Mouse (Mus musculus) limb, embryonic 14.5 days (tissue): Measurements from ENCODE around the gene Gpatch2l. TPM values are rescaled to one million over a fixed set of nuclear protein-coding genes. Genes with fewer than 3 reads are reported as not detected.

Experiments
- ATAC-seq: fragments of 200-750 bp; cut with Nextera tagmentation; 2 replicates; pipeline ENCODE4 v1.8.0; 2017; ENCODE audit warnings: low read depth, moderate number of reproducible peaks, moderate TSS enrichment; ENCODE audit not compliant: low FRiP score
- DNase-seq: peaks from one replicate; pipeline ENCODE4 v3.0.0-alpha.2; 2015; ENCODE audit warnings: low spot score
- H3K27ac ChIP-seq: fragments of 300-500 bp; sonication (generic); replicated peaks from 2 replicates; pipeline ENCODE4 v1.5.1; 2014; ENCODE audit warnings: low read depth, mild to moderate bottlenecking, low read length, moderate library complexity, mixed read lengths
- H3K27me3 ChIP-seq: fragments of 300-500 bp; sonication (generic); 2 replicates; pipeline ENCODE4 v1.6.1; 2014; ENCODE audit warnings: low read length, mixed read lengths; ENCODE audit not compliant: control insufficient read depth, insufficient read depth
- H3K36me3 ChIP-seq: fragments of 300-500 bp; sonication (generic); 2 replicates; pipeline ENCODE4 v1.6.1; 2014; ENCODE audit warnings: mild to moderate bottlenecking, low read length, moderate library complexity, mixed read lengths; ENCODE audit not compliant: control insufficient read depth, insufficient read depth
- H3K4me1 ChIP-seq: fragments of 300-500 bp; sonication (generic); 2 replicates; pipeline ENCODE4 v1.6.1; 2014; ENCODE audit warnings: antibody characterized with exemption, low read length, mixed read lengths; ENCODE audit not compliant: control insufficient read depth, insufficient read depth
- H3K4me2 ChIP-seq: fragments of 300-500 bp; sonication (generic); replicated peaks from 2 replicates; pipeline ENCODE4 v1.6.1; 2014; ENCODE audit warnings: low read depth, mild to moderate bottlenecking, low read length, moderate library complexity; ENCODE audit not compliant: severe bottlenecking
- H3K4me3 ChIP-seq: fragments of 300-500 bp; sonication (generic); replicated peaks from 2 replicates; pipeline ENCODE4 v1.5.1; 2014; ENCODE audit warnings: low read length
- H3K9ac ChIP-seq: fragments of 300-500 bp; sonication (generic); 2 replicates; pipeline ENCODE4 v1.6.1; 2014; ENCODE audit warnings: mild to moderate bottlenecking, low read depth, low read length, moderate library complexity; ENCODE audit not compliant: severe bottlenecking
- H3K9me3 ChIP-seq: fragments of 300-500 bp; sonication (generic); 2 replicates; pipeline ENCODE4 v1.6.1; 2016; ENCODE audit warnings: low read length; ENCODE audit not compliant: control insufficient read depth
- POLR2A ChIP-seq: fragments of 200-500 bp; IDR thresholded peaks from 2 replicates; pipeline ENCODE4 v1.8.0; 2012; ENCODE audit warnings: inconsistent platforms, mild to moderate bottlenecking, moderate library complexity, borderline replicate concordance; ENCODE audit not compliant: insufficient read depth, insufficient read length; ENCODE audit errors: extremely low read depth
- WGBS: fragments of 180-500 bp; shearing (Covaris S2); extraction: QIAGEN DNeasy Blood & Tissue Kit; methylation state at CpG from one replicate; pipeline ENCODE4 v1.1.7; 2014; 5-methylcytosine and 5-hydroxymethylcytosine counted together
- polyA plus RNA-seq, 2 experiments: library from polyadenylated mRNA; depleted of rRNA in 1 of 2; stranded (reverse) in 1 of 2; unstranded in 1 of 2; fragments of >200 nt; fragmentation: Nextera tagmentation in 1 of 2; extraction: Ambion mirVana in 1 of 2; gene quantifications; 2 replicates each; pipeline versions ENCODE4 v1.2.1 to v1.2.3; 2012 to 2014

Gpatch2l gene
- polyA plus RNA-seq, 2 experiments: 15.3 to 16.5 TPM

DNA sequence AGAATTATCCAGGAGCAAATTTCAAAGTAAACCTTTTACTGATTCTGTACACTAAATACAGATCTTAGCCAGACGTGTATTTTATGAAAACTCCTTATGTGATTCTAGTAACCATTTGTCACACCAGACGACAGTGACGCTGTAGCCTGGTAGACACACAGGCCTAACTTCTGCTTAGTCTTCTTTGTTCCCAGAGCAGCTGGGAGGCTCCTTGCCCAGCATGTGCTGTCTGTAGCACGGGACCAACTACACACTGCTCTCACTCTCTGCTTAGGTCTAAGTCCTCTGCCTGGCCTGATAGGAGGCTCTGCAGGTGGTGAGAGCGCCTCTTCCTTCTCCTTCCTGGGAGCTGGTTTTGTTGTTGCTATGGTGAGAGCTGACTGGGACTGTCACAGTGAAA, 35.2 kb downstream of the Gpatch2l start:
- DNase-seq: no peak
- H3K27me3 ChIP-seq: no peaks in the 10 kb centered on the region
- peaks cover 38% of the 10 kb centered on the region for H3K36me3 ChIP-seq
- H3K4me3 ChIP-seq: no peak overlapping the region
- no peak for ATAC-seq
- no peak overlapping the region for H3K4me2 ChIP-seq
- H3K9me3 ChIP-seq: no peaks in the 10 kb centered on the region
- no peak for TF ChIP-seq POLR2A
- no peaks in the 10 kb centered on the region for H3K4me1 ChIP-seq
- no peak overlapping the region for H3K27ac ChIP-seq
- 85% methylated on average over 5 of the region's 5 CpGs for WGBS
- H3K9ac ChIP-seq: no peak overlapping the region

DNA sequence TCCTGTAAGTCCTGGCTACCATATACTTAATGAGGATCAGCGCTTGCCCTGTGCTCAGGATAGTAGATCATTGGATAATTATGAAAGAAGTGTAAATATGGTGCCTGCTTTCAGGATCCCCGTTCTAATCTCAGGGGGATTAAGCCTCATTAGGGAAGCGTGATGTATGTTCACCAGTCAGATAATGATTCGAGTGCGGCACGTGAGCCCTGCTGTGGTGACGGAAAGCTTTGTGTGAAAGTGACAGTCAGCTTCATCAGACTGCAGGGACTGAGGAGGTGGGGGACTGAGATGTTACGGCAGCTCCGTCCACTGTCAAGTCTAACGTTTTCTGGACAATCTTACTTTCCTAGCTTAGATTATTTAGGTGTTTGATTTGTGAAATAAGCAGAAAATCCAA, 38.3 kb downstream of the Gpatch2l start:
- DNase-seq: no peak

DNA sequence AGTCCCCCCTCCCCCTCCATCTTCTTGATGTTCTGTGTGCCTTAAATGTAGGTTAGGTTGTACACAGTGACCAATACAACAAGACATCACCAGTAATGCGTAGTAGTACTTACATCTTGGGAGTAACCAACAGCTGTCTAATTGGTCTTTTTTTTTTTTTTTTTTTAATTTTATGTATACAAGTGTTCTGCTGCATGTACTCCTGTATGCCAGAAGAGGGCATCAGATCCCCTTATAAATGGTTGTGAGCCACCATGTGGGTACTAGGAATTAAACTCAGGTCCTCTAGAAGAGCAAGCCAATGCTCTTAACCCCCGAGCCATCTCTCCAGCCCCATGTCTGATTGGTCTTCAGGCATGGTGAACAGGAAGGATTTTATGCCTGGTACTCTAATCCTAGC, 44.0 kb downstream of the Gpatch2l start:
- 94% methylated on average over 2 of the region's 2 CpGs for WGBS
- no peaks in the 10 kb centered on the region for H3K4me1 ChIP-seq

More for the DNA sequence above, 38.3 kb downstream of the Gpatch2l start:
- H3K4me3 ChIP-seq: no peak overlapping the region
- no peak for ATAC-seq
- no peak overlapping the region for H3K4me2 ChIP-seq
- H3K9me3 ChIP-seq: no peaks in the 10 kb centered on the region
- peaks cover 48% of the 10 kb centered on the region for H3K36me3 ChIP-seq
- no peaks in the 10 kb centered on the region for H3K4me1 ChIP-seq
- WGBS: 82% methylated on average over 10 of the region's 10 CpGs
- H3K27ac ChIP-seq: no peak overlapping the region
- H3K27me3 ChIP-seq: no peaks in the 10 kb centered on the region
- no peak for TF ChIP-seq POLR2A
- H3K9ac ChIP-seq: no peak overlapping the region

DNA sequence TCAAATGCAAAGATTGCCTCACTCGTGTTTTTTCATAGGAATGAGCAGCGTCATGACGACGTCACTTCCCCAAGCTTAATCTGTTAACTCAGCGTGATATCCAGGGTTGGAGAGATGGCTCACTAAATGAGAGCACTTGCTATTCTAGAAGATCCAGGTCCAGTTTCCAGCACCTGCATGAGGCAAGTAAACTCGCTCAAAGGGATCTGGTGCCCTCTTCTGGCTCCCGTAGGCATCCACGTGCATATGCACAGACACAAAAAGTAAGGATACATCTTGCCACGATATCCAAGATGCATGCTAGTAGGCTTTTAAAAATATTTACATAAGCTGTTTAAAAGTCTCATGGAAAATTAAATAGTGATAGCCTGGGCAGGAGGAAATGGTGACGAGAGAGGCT, 55.8 kb downstream of the Gpatch2l start:
- H3K4me2 ChIP-seq: no peak overlapping the region
- H3K4me3 ChIP-seq: no peak overlapping the region
- no peak overlapping the region for H3K27ac ChIP-seq
- H3K27me3 ChIP-seq: no peaks in the 10 kb centered on the region
- H3K9me3 ChIP-seq: no peaks in the 10 kb centered on the region
- H3K4me1 ChIP-seq: no peaks in the 10 kb centered on the region
- H3K36me3 ChIP-seq: no peaks in the 10 kb centered on the region
- no peak for TF ChIP-seq POLR2A
- DNase-seq: no peak
- no peak for ATAC-seq
- H3K9ac ChIP-seq: no peak overlapping the region
- WGBS: 78% methylated on average over 10 of the region's 10 CpGs

More for the DNA sequence above, 44.0 kb downstream of the Gpatch2l start:
- H3K27me3 ChIP-seq: no peaks in the 10 kb centered on the region
- no peak overlapping the region for H3K4me2 ChIP-seq
- H3K9ac ChIP-seq: no peak overlapping the region
- no peak for ATAC-seq
- DNase-seq: no peak
- peaks cover 63% of the 10 kb centered on the region for H3K36me3 ChIP-seq
- no peak for TF ChIP-seq POLR2A
- no peak overlapping the region for H3K4me3 ChIP-seq
- H3K9me3 ChIP-seq: no peaks in the 10 kb centered on the region
- no peak overlapping the region for H3K27ac ChIP-seq

DNA sequence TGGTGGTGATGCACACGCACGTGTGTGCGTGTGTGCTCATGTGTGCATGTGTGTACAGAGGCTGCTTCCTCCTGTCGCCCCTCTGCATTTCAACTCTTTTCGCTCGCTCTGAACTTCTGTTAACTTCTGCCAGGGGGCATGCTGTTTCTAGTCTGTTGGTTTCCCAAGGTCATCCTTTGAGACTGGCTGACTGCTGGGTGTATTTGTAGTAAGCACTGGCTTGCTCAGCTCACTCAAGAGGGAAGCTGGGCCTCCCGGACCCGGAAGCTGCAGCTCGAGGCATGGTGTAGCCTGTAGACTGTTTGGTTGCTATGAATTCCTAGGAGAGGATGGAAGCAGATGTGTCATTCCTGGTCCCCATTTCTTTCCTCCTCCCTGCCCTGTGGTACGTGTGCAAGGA, 61.3 kb downstream of the Gpatch2l start:
- Histone ChIP-seq H3K27me3 (no peaks in the 10 kb centered on the region), H3K4me1 (no peaks in the 10 kb centered on the region), H3K4me2 (no peak overlapping the region), H3K9me3 (no peaks in the 10 kb centered on the region), H3K4me3 (no peak overlapping the region), H3K9ac (no peak overlapping the region), H3K27ac (no peak overlapping the region), H3K36me3 (no peaks in the 10 kb centered on the region)
- DNase-seq: no peak
- ATAC-seq: no peak
- no peak for TF ChIP-seq POLR2A
- 86% methylated on average over 10 of the region's 10 CpGs for WGBS

DNA sequence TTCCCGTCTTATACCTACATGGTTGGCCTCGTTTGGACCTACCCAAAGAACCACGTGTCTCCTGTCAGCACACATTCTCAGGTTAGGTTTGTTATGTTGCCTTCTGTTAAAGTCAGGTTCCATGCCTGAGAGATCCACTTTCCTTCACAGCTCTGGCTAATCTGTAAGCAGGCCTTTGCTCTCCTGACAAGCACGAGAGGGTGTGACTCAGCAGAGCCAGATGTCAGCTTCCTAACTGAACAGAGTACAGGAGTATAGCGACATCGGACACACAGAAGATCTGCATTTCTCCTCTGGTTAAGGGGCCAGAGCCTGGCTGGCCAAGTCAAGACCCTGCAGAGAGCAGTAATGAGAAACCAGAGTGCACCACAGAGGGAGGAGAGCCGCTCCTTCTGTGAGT, 63.4 kb downstream of the Gpatch2l start:
- 0 out of 2 replicates have a peak overlapping the region, but pooled peaks have one; percentile 1 for H3K9ac ChIP-seq

More for the DNA sequence above, 63.4 kb downstream of the Gpatch2l start:
- Histone ChIP-seq H3K27me3 (no peaks in the 10 kb centered on the region), H3K4me3 (peak overlapping the region; percentile 29; the same call in 1 of the 2 replicates), H3K9me3 (no peaks in the 10 kb centered on the region), H3K27ac (no peak overlapping the region), H3K4me1 (no peaks in the 10 kb centered on the region), H3K36me3 (no peaks in the 10 kb centered on the region), H3K4me2 (peak overlapping the region; percentile 48)
- 48% methylated on average over 7 of the region's 7 CpGs for WGBS
- ATAC-seq: no peak
- no peak for DNase-seq
- TF ChIP-seq POLR2A: no peak
